Mouse (Mus musculus) forebrain, embryonic 15.5 days (tissue): ENCODE measurements around the gene Kcna10. TPM values are rescaled to one million over a fixed set of nuclear protein-coding genes. Genes with fewer than 3 reads are reported as not detected.

ENCODE experiments used
- ATAC-seq: fragments of 200-750 bp; cut with Nextera tagmentation; replicated peaks from 2 replicates; pipeline ENCODE4 v1.8.0; 2017; ENCODE audit warnings: mild to moderate bottlenecking, moderate TSS enrichment, moderate library complexity
- H3K27ac ChIP-seq: fragments of 300-500 bp; sonication (generic); replicated peaks from 2 replicates; pipeline ENCODE4 v1.5.1; 2015; ENCODE audit warnings: mild to moderate bottlenecking, inconsistent platforms
- H3K27me3 ChIP-seq: fragments of 300-500 bp; sonication (generic); 2 replicates; pipeline ENCODE4 v1.6.1; 2015; ENCODE audit warnings: inconsistent platforms
- H3K36me3 ChIP-seq: fragments of 300-500 bp; sonication (generic); 2 replicates; pipeline ENCODE4 v1.6.1; 2015; ENCODE audit warnings: mild to moderate bottlenecking, inconsistent platforms
- H3K4me1 ChIP-seq: fragments of 300-500 bp; sonication (generic); 2 replicates; pipeline ENCODE4 v1.6.1; 2015; ENCODE audit warnings: inconsistent platforms
- H3K4me2 ChIP-seq: fragments of 300-500 bp; sonication (generic); replicated peaks from 2 replicates; pipeline ENCODE4 v1.6.1; 2015; ENCODE audit warnings: mild to moderate bottlenecking, inconsistent platforms
- H3K4me3 ChIP-seq: fragments of 300-500 bp; sonication (generic); 2 replicates; pipeline ENCODE4 v1.5.1; 2015; ENCODE audit warnings: mild to moderate bottlenecking, inconsistent platforms
- H3K9ac ChIP-seq: fragments of 300-500 bp; sonication (generic); replicated peaks from 2 replicates; pipeline ENCODE4 v1.6.1; 2015; ENCODE audit warnings: mild to moderate bottlenecking, inconsistent platforms
- H3K9me3 ChIP-seq: fragments of 300-500 bp; sonication (generic); 2 replicates; pipeline ENCODE4 v1.6.1; 2016; ENCODE audit warnings: inconsistent platforms
- WGBS: fragments of 180-500 bp; shearing (Covaris S2); methylation state at CpG from one replicate; pipeline ENCODE4 v1.1.7; 2015; ENCODE audit warnings: mixed read lengths; 5-methylcytosine and 5-hydroxymethylcytosine counted together
- polyA plus RNA-seq: library from polyadenylated mRNA; unstranded; fragments of >200 nt; fragmentation: Nextera tagmentation; extraction: Ambion mirVana; gene quantifications from 2 replicates; pipeline ENCODE4 v1.2.1, GENCODE M21; 2015

The Kcna10 gene
- not detected in 2 replicates for polyA plus RNA-seq

- Histone ChIP-seq H3K4me1 (no peaks in the 10 kb centered on the region), H3K4me2 (no peak within 1 kb of the TSS), H3K9ac (no peak within 1 kb of the TSS), H3K27me3 (no peaks in the 10 kb centered on the region), H3K4me3 (no peak within 1 kb of the TSS), H3K9me3 (no peaks in the 10 kb centered on the region), H3K27ac (no peak within 1 kb of the TSS), H3K36me3 (no peaks in the 10 kb centered on the region)
- 78% methylated on average over 1 of the region's 1 CpGs for WGBS
- ATAC-seq = no peak
Measured at GRCm38 (mm10) chr3:107182756-107183155, at the start of gene Kcna10. TSS of gene Kcna10 (plus strand) at chr3:107183056.

DNA sequence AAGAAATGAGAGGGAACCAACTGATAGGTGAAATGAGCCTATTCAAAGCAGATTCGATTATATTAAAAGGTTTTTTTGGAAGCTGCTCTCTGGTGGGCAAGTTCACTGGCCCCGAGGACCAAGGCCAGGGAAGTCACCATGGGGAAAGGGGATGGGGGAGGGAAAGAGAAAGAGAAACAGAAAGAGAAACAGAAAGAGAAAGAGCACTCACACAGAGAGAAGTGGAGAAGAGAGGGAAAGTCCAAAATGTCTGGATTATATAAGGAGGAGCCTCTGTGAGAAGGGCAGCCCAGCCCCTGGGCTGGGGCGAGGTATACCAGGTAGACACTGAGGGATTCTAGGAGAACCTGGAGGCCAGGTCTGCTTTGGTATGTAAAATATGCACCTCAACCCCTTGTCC, 48.4 kb upstream of the Kcna10 start:
- H3K4me2 ChIP-seq = no peak overlapping the region
- H3K9ac ChIP-seq = no peak overlapping the region
- peaks cover 1% of the 10 kb centered on the region; the same call in 1 of the 2 replicates for H3K4me1 ChIP-seq
- ATAC-seq = no peak
- no peaks in the 10 kb centered on the region for H3K36me3 ChIP-seq
- no peaks in the 10 kb centered on the region for H3K27me3 ChIP-seq
- H3K4me3 ChIP-seq = no peak overlapping the region
- no peak overlapping the region for H3K27ac ChIP-seq
- H3K9me3 ChIP-seq = no peaks in the 10 kb centered on the region
- 86% methylated on average over 3 of the region's 3 CpGs for WGBS

GRCm38 (mm10) chr3:107147126-107147525, 35.7 kb upstream of the Kcna10 start:
- H3K4me1 ChIP-seq = peaks cover 19% of the 10 kb centered on the region
- H3K27me3 ChIP-seq = no peaks in the 10 kb centered on the region
- no peak overlapping the region for H3K9ac ChIP-seq
- no peaks in the 10 kb centered on the region for H3K9me3 ChIP-seq
- H3K36me3 ChIP-seq = no peaks in the 10 kb centered on the region
- no peak for ATAC-seq
- H3K27ac ChIP-seq = no peak overlapping the region
- WGBS = 46% methylated on average over 7 of the region's 7 CpGs
- H3K4me2 ChIP-seq = no peak overlapping the region
- H3K4me3 ChIP-seq = no peak overlapping the region

- no peak overlapping the region for H3K9ac ChIP-seq
- H3K4me3 ChIP-seq = no peak overlapping the region
- peaks cover 19% of the 10 kb centered on the region for H3K4me1 ChIP-seq
- 89% methylated on average over 3 of the region's 3 CpGs for WGBS
- H3K27me3 ChIP-seq = no peaks in the 10 kb centered on the region
- H3K36me3 ChIP-seq = no peaks in the 10 kb centered on the region
- no peak overlapping the region for H3K4me2 ChIP-seq
- H3K27ac ChIP-seq = no peak overlapping the region
- ATAC-seq = no peak
- H3K9me3 ChIP-seq = no peaks in the 10 kb centered on the region
Measured at GRCm38 (mm10) chr3:107149006-107149405, 33.9 kb upstream of the Kcna10 start.

DNA sequence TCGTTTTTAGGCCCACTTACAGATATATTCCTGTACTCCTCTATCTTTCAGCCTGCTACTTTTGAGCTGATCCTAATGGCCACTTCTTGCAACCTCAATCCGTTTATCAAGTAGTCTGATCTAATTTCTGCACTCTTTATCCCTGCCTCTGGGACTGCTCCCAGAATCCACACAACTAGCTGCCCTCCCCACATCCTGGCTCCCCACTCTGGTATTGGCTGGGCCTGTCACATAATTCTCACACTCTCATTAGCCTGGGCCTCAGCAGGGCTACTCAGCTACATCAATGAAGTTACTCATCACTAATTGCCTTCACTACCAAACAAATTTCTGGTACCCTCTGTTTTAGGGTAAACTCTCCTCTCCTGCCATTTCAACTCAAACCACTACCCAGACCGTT, 32.4 kb upstream of the Kcna10 start:
- Histone ChIP-seq H3K9me3 (no peaks in the 10 kb centered on the region), H3K27ac (peak overlapping the region; percentile 47), H3K4me3 (no peak overlapping the region), H3K9ac (no peak overlapping the region), H3K36me3 (no peaks in the 10 kb centered on the region), H3K4me2 (no peak overlapping the region), H3K27me3 (no peaks in the 10 kb centered on the region), H3K4me1 (peaks cover 19% of the 10 kb centered on the region)
- WGBS = 9% methylated on average over 3 of the region's 3 CpGs
- peak; percentile 92 for ATAC-seq

DNA sequence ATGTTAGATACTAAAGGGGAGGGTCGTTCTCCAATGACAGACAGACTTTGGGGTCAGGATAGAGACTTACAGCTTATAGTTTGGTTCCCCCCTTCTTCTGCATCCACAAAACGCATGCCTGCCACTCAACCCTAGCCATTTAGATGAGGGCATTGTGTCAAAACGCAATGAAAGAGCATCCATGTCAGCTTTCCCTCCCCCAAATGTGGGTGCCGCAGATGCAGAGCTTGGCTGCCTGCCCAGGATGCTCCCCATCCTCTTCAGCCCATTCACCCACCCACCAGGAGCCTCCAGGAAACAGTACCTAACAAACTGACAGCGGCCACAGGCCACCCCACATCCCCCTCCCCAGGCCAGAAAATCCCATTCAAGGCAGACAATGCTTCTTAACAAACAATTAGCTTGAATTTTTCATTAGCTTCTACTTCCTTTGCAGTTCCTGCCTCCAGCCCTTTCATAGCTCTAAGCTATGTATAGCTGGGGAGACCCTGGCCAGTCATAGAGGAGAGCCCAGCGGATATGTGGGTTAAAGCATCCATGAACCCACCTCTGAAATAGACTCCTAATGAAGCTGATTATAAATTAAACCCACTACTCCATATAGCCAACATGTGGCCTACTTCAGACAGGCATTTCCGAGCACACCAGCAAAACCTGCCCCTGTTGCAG, 31.9 kb upstream of the Kcna10 start:
- H3K9ac ChIP-seq = no peak overlapping the region
- no peaks in the 10 kb centered on the region for H3K36me3 ChIP-seq
- H3K4me1 ChIP-seq = peaks cover 19% of the 10 kb centered on the region
- H3K27ac ChIP-seq = peak overlapping the region; percentile 47
- H3K9me3 ChIP-seq = no peaks in the 10 kb centered on the region
- WGBS = 7% methylated on average over 7 of the region's 7 CpGs
- H3K4me2 ChIP-seq = no peak overlapping the region
- peak; percentile 81 for ATAC-seq
- no peaks in the 10 kb centered on the region for H3K27me3 ChIP-seq
- no peak overlapping the region for H3K4me3 ChIP-seq

GRCm38 (mm10) chr3:107153772-107154655, 28.8 kb upstream of the Kcna10 start:
- no peak overlapping the region for H3K27ac ChIP-seq
- H3K4me2 ChIP-seq = no peak overlapping the region
- WGBS = 92% methylated on average over 11 of the region's 11 CpGs
- no peaks in the 10 kb centered on the region for H3K27me3 ChIP-seq
- H3K4me3 ChIP-seq = no peak overlapping the region
- H3K9me3 ChIP-seq = no peaks in the 10 kb centered on the region
- H3K9ac ChIP-seq = no peak overlapping the region
- no peaks in the 10 kb centered on the region for H3K36me3 ChIP-seq
- H3K4me1 ChIP-seq = peaks cover 19% of the 10 kb centered on the region
- ATAC-seq = no peak

- WGBS = 87% methylated on average over 7 of the region's 7 CpGs
- H3K4me1 ChIP-seq = peaks cover 7% of the 10 kb centered on the region
- H3K9me3 ChIP-seq = no peaks in the 10 kb centered on the region
- H3K27me3 ChIP-seq = no peaks in the 10 kb centered on the region
- H3K4me2 ChIP-seq = no peak overlapping the region
- no peak overlapping the region for H3K9ac ChIP-seq
- no peak overlapping the region for H3K27ac ChIP-seq
- H3K4me3 ChIP-seq = no peak overlapping the region
- ATAC-seq = no peak
- no peaks in the 10 kb centered on the region for H3K36me3 ChIP-seq
Measured at GRCm38 (mm10) chr3:107158856-107159255, 24.0 kb upstream of the Kcna10 start.

- no peak overlapping the region for H3K27ac ChIP-seq
- H3K36me3 ChIP-seq = no peaks in the 10 kb centered on the region
- peaks cover 7% of the 10 kb centered on the region for H3K4me1 ChIP-seq
- 67% methylated on average over 3 of the region's 3 CpGs for WGBS
- no peak overlapping the region for H3K9ac ChIP-seq
- H3K4me3 ChIP-seq = no peak overlapping the region
- H3K4me2 ChIP-seq = peak overlapping the region; percentile 42
- H3K9me3 ChIP-seq = no peaks in the 10 kb centered on the region
- H3K27me3 ChIP-seq = no peaks in the 10 kb centered on the region
- ATAC-seq = no peak
Measured at GRCm38 (mm10) chr3:107159418-107159817, 23.4 kb upstream of the Kcna10 start.

DNA sequence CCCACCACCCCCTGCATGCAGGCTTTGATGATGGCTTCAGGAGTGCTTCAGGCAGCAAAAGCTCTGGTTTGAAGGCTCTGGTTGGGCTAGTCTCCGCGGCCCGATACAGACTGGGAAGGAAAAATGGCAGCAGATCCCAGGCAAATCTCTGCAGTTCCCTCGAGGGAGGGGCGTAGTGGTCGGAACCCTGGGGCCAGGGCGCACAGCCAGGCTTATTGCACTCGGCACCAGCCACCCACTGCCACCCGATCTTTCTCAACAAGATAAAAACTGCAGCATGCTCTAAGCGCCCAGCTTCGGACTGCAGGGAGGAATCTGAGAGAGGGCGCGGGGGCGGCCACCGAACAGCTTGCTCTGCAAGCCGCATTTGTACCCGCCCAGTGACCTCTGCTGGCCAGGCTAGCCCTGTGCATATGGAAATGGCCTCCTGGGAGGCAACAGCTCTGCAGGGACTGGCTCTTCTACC, 23.0 kb upstream of the Kcna10 start:
- H3K4me3 ChIP-seq = peak overlapping the region; percentile 25
- H3K9me3 ChIP-seq = no peaks in the 10 kb centered on the region
- no peaks in the 10 kb centered on the region for H3K27me3 ChIP-seq
- peak overlapping the region; percentile 42 for H3K4me2 ChIP-seq
- WGBS = 3% methylated on average over 17 of the region's 17 CpGs
- H3K4me1 ChIP-seq = peaks cover 7% of the 10 kb centered on the region
- no peaks in the 10 kb centered on the region for H3K36me3 ChIP-seq
- H3K9ac ChIP-seq = peak overlapping the region; percentile 35; the same call in 1 of the 2 replicates
- no peak overlapping the region for H3K27ac ChIP-seq
- ATAC-seq = peak; percentile 53

GRCm38 (mm10) chr3:107162741-107163140, 20.1 kb upstream of the Kcna10 start:
- H3K27me3 ChIP-seq = no peaks in the 10 kb centered on the region
- H3K9ac ChIP-seq = no peak overlapping the region
- H3K27ac ChIP-seq = no peak overlapping the region
- H3K4me3 ChIP-seq = no peak overlapping the region
- no peak for ATAC-seq
- H3K4me1 ChIP-seq = peaks cover 7% of the 10 kb centered on the region
- no peak overlapping the region for H3K4me2 ChIP-seq
- WGBS = 79% methylated on average over 2 of the region's 2 CpGs
- no peaks in the 10 kb centered on the region for H3K36me3 ChIP-seq
- no peaks in the 10 kb centered on the region for H3K9me3 ChIP-seq

DNA sequence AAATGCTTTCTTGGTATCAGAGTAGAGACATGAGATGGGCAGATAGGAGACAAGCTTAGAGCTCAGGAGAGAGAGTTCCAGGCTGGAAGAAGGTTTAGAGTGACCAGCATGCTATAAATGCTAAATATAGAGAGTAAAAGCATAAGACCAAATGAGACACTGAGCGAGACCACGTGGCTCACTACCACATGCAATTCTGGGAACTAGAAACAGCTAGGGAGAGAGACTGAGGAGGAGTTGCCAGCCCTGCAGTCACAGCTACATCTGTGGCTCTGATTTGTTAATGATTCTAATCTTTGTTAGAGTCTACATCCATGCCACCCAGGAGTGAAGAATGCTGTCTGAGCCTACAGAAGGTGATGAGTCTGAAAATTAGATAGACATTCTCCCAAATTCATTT, 13.3 kb upstream of the Kcna10 start:
- Histone ChIP-seq H3K27me3 (no peaks in the 10 kb centered on the region), H3K9me3 (no peaks in the 10 kb centered on the region), H3K4me3 (no peak overlapping the region), H3K9ac (no peak overlapping the region), H3K4me2 (no peak overlapping the region), H3K36me3 (no peaks in the 10 kb centered on the region), H3K4me1 (no peaks in the 10 kb centered on the region), H3K27ac (no peak overlapping the region)
- 76% methylated on average over 2 of the region's 2 CpGs for WGBS
- ATAC-seq = no peak
